Mouse (Mus musculus) cerebellum, adult 2 months (tissue): ENCODE data around the gene Itga11. TPM values are rescaled to one million over a fixed set of nuclear protein-coding genes. Genes with fewer than 3 reads are reported as not detected.
"Not testable (repeated sequence)": the region's sequence is repeated elsewhere in the genome, so short reads cannot be mapped to it uniquely, and the experiment has no call there.

Experiments
- DNase-seq, 2 experiments: peaks; one replicate each; pipeline ENCODE4 v3.0.0; 2021
- H3K27ac ChIP-seq: fragments of 200-500 bp; 2 replicates; pipeline ENCODE4 v1.5.1; 2012; ENCODE audit warnings: low read length, control low read depth, inconsistent platforms; ENCODE audit not compliant: insufficient read depth
- H3K27me3 ChIP-seq: fragments of 200-500 bp; 2 replicates; pipeline ENCODE4 v1.6.1; 2012; ENCODE audit warnings: inconsistent platforms, mild to moderate bottlenecking, low read length, moderate library complexity; ENCODE audit not compliant: control insufficient read depth, insufficient read depth
- H3K4me1 ChIP-seq: fragments of 200-500 bp; 2 replicates; pipeline ENCODE4 v1.6.1; 2011; ENCODE audit warnings: low read length; ENCODE audit not compliant: control insufficient read depth, insufficient read depth
- H3K4me3 ChIP-seq: fragments of 200-500 bp; replicated peaks from 2 replicates; pipeline ENCODE3; 2011; ENCODE audit warnings: mild to moderate bottlenecking, low read depth, low read length, control low read depth; ENCODE audit not compliant: insufficient read depth
- CTCF ChIP-seq: fragments of 200-500 bp; IDR thresholded peaks from 2 replicates; pipeline ENCODE4 v1.5.1; 2011; ENCODE audit warnings: low read depth, mild to moderate bottlenecking, control low read depth, low read length, moderate library complexity, borderline replicate concordance; ENCODE audit not compliant: insufficient read depth
- POLR2A ChIP-seq: fragments of 200-500 bp; IDR thresholded peaks from 2 replicates; pipeline ENCODE4 v1.6.1; 2011; ENCODE audit warnings: low read length, control low read depth, borderline replicate concordance; ENCODE audit not compliant: insufficient read depth
- WGBS: fragments of 180-500 bp; shearing (Covaris S2); methylation state at CpG from one replicate; pipeline ENCODE4 v1.1.7; 2018; 5-methylcytosine and 5-hydroxymethylcytosine counted together
- polyA plus RNA-seq: library from polyadenylated mRNA; depleted of rRNA; stranded (reverse); fragments of >200 nt; gene quantifications from 2 replicates; pipeline ENCODE4 v1.2.3, GENCODE M21; 2012

Itga11 gene
- polyA plus RNA-seq, 1 experiment: 0.29 TPM

DNA sequence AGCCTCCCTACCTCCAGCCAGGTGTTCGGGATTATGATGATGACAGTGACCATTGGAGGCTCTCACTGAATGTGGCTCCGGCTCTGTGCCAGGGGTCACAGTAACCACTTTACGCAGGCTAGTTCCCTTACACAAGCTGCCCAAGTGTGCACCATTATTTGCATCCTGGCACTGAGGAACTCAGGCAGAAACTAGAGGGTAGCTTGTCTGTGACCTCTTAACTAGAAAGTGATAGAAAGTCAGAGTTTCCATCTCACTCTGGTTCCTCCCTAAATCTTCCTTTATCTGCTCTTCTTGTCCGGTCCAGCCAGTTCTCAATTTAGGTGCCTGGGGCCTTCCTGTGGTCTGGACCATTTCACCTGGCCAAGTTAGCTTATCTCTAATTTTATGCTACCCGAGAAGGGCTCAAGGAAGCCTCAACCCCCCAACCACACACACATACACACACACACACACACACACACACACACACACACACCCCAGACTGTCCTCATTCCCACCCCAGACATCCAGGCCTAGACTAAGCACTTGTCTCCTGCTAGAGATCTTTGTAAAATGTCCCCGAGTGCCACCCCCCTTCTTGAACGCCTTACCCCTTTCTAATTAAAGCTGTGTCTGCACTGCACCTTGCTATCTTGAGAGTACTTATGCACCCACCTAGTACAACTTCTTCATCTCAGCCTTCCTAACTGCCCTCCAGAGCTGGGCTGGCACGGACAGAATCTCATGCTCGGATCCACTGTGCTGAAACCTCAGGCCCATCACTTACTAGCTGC, 138.9 kb downstream of the Itga11 start:
- TF ChIP-seq POLR2A: no peak
- TF ChIP-seq CTCF: no peak
- Histone ChIP-seq H3K4me3 (no peak overlapping the region), H3K27ac (no peak overlapping the region), H3K27me3 (no peaks in the 10 kb centered on the region), H3K4me1 (no peaks in the 10 kb centered on the region; the same call in 1 of the 2 replicates)
- 75% methylated on average over 9 of the region's 9 CpGs for WGBS
- no peak for DNase-seq

DNA sequence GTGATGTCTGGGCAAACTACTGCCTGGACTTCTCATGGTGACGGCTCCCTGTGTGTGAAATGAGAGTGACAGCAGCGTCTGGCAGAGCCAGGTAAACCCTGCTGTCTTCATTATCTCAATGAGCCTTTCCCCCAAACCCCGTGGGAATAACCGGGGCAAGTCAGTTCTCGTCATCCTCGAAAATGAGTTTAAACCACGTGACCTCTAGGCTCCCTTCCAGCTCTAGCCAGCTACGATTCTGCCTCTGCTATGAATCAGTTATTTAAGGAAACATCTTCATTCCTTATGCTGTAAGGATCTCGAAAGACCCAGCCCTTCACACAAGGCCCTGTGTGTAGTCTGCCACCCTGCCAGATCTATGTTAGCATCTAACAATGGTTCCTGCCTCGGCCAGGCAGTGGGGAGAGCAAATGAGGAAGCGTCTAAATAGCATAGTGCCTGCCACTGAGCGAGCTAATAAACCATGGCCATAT, 139.5 kb downstream of the Itga11 start:
- 38% methylated on average over 12 of the region's 12 CpGs for WGBS
- TF ChIP-seq CTCF: no peak
- no peak overlapping the region for H3K27ac ChIP-seq
- no peak for DNase-seq
- H3K4me1 ChIP-seq: no peaks in the 10 kb centered on the region; the same call in 1 of the 2 replicates
- no peaks in the 10 kb centered on the region for H3K27me3 ChIP-seq
- H3K4me3 ChIP-seq: no peak overlapping the region

DNA sequence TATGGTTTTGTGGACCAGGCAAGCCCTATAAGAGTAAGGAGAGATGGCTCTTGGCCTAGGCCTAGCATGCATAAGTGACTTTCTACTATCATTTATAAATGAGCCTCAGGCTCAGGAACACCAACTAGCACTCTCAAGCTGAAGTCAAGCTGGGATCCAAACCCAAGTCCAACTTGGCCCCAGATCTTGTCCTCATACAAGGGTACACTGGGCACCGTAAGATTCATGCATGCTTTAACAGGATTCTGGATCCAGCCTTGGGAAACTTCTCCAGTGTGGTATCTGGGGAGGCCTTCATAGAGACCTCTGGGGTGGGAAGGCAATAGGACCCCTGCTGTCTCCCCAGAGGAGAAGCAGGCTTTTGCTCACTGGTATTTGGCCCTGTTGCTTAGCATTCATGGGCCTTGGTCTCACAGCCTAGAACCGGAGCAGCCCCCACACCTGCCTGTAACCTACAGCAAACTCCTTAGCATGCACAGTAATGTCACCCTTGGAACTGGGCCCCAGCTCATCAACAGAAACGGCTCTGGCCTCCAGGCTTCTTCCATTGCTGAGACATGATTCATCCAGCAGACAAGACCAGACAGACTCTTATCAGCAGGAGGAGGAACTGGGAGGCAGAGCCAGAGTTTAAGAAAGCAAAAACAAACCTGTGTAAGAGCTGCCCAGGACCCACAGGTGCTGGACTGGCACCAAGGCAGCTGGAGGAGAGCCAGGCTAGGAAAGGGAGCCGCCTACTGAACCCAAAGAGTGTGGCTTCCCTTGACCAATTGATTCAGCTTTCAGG, 140.4 kb downstream of the Itga11 start:
- Histone ChIP-seq H3K27me3 (no peaks in the 10 kb centered on the region), H3K4me1 (no peaks in the 10 kb centered on the region), H3K4me3 (no peak overlapping the region), H3K27ac (no peak overlapping the region)
- 49% methylated on average over 4 of the region's 4 CpGs for WGBS
- TF ChIP-seq CTCF: no peak
- no peak for TF ChIP-seq POLR2A
- no peak for DNase-seq

DNA sequence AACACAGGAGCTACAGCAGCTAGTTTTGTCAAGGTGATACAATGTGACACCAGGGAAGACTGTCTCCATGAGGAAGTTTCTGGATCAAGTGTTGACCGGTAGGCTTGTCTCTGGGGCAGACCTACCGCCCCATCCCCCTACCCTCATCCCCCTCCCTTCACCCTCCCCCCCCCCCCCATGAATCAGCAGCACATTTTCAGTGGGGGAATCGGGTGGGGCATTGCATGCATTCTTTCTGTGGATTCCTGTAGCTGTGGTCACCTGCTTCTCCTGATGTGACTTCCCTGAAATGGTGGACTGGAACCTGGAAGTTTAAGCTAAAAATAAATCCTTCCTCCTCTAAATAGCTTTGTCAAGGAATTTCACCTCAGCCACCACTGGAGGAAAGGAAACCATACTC, 141.9 kb downstream of the Itga11 start:
- Histone ChIP-seq H3K27ac (no peak overlapping the region), H3K4me1 (no peaks in the 10 kb centered on the region), H3K4me3 (no peak overlapping the region), H3K27me3 (no peaks in the 10 kb centered on the region)
- 92% methylated on average over 3 of the region's 3 CpGs for WGBS
- DNase-seq: no peak
- no peak for TF ChIP-seq POLR2A
- TF ChIP-seq CTCF: no peak

DNA sequence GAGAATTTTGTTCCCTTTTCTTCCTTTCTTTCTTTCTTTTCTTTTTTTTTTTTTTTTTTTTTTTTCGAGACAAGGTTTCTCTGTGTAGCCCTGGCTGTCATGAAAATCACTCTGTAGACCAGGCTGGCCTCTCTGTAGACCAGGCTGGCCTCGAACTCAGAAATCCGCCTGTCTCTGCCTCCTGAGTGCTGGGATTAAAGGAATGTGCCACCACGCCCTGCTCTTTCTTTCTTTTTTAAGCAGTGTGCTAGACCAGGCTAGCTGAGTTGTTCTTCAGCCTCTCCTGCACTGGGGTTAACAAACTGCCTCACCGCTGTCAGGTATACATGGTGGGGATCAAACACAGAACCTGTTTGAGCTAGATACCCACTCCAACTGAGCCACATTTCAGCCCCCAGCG, 142.3 kb downstream of the Itga11 start:
- H3K4me1 ChIP-seq, DNase-seq, H3K27me3 ChIP-seq, H3K4me3 ChIP-seq, H3K27ac ChIP-seq: not testable (repeated sequence)
- 88% methylated on average over 6 of the region's 6 CpGs for WGBS

DNA sequence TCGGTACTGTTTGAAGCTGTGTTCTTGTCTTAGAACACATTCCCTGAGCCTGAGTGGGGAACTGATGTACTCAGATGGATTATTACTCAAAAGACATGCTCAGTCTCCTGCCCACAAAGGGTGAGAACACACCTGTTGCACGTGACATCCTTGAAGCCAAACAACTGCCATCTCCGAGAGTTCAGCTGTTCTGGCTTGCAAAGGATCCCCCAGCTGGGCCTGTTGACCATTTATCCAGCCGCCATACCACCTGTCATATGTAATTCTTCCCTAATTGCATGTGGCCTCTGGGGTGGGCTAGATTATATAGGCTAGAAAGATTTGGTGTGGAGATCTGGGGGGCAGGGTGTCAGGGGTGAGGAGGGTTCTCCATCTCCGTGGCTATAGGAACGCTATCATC, 143.2 kb downstream of the Itga11 start:
- Histone ChIP-seq H3K4me3 (no peak overlapping the region), H3K27ac (no peak overlapping the region), H3K27me3 (no peaks in the 10 kb centered on the region), H3K4me1 (no peaks in the 10 kb centered on the region)
- 69% methylated on average over 6 of the region's 6 CpGs for WGBS
- TF ChIP-seq POLR2A (no peak), CTCF (no peak)
- no peak for DNase-seq

DNA sequence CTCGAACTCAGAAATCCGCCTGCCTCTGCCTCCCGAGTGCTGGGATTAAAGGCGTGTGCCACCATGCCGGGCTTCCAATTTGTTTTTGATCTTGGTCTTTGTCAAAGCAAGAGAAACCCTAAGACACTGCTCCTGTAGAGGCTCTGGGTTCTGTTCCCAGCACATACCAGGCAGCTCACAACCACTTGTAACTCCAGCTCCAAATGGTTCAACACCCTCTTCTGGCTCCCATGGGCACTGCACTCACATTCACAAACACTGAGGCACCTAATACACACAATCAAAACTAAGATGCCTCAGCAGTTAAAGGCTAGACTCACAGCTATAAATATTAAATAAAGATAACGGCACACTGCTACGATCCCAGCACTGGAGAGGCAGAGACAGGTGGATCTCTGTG, 144.2 kb downstream of the Itga11 start:
- WGBS: 95% methylated on average over 7 of the region's 7 CpGs
- TF ChIP-seq CTCF (no peak), POLR2A (no peak)
- Histone ChIP-seq H3K4me1 (no peaks in the 10 kb centered on the region), H3K4me3 (no peak overlapping the region), H3K27ac (no peak overlapping the region), H3K27me3 (no peaks in the 10 kb centered on the region)
- no peak for DNase-seq

DNA sequence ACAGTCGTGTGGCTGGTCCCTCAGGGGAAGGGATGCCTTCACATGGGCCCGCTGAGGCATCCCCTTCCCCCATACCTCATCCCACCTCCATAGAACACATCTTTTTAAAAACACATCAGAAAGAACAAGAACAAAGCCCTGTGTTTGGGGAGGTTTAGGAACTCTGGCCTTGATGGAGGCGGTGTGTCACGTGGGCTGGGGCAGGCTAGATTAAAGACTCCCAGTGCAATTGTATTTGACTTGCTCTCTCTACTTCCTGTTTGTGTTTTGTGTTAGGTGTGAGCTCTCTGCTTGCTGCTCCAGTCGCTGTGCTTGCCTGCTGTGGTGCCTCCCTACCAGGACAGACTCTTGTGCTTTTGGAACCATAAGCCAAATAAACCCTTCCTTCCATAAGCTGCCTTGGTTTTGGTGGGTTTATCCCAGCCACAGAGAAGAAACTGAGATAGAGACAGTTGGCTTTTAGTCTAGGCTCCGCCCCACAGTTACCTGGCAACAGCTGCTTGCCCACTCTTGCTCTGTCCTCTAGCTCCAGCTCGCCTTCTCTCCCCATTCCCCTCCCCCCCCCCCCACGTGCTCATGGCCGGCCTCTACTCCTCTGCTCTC, 148.3 kb downstream of the Itga11 start:
- no peak for TF ChIP-seq POLR2A
- TF ChIP-seq CTCF: no peak
- DNase-seq: no peak
- Histone ChIP-seq H3K27me3 (no peaks in the 10 kb centered on the region), H3K27ac (no peak overlapping the region), H3K4me3 (no peak overlapping the region), H3K4me1 (no peaks in the 10 kb centered on the region)
- whole genome bisulfite sequencing: 34% methylated on average over 9 of the region's 9 CpGs
